Mouse (Mus musculus): ENCODE data around the gene Ptprt. TPM values are rescaled to one million over a fixed set of nuclear protein-coding genes. Genes with fewer than 3 reads are reported as not detected.
"Not testable (repeated sequence)": the region's sequence is repeated elsewhere in the genome, so short reads cannot be mapped to it uniquely, and the experiment has no call there.

The Ptprt gene
- total RNA-seq, 2 experiments from 2014 or later = 62.1 to 65.5 TPM

GRCm38 (mm10) chr2:161557874-161558273 lies 1103.1 kb downstream of the Ptprt start:
- DNase-seq (ENCODE audit: low spot score in 2 of 2) = no peak

DNA sequence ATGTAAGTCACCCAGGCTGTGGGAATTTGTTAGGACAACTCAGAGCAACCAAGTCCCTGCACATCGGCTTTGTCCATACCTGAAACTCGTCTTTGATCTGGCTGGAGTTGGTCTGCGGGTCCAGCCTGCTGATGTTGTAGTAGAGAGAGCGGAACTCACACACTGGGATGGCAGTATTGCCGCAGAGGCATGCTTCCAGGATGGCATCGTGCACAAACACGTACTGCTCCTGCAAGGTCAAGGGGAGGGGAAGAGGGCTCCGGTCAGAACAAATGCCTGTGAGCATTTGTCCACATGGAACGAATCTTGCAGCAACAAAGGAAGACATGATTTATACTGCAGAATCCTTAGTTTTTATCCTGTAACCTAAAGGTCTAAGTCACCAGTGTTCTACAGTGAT lies 1107.3 kb downstream of the Ptprt start:
- DNase-seq (ENCODE audit: low spot score in 2 of 2) = no peak

DNA sequence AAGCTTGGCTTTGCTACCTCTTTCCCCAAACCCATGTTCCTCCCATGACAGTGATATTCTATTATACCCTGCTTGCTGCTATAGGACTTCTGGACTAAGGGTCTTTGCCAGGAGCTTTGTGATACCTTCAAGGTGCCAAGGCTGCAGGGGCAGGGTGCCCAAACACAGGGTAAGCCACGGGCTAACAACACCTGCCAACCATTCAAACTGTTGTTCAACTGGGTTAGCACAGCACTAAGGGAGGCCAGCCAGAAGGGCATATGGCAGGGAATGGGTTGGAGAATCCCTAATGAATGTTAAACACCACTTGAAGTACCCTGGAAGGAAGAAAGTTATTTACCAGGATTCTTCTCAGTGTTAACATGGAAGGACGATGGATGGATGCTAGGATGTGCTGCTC lies 1108.9 kb downstream of the Ptprt start:
- no peak for DNase-seq (ENCODE audit: low spot score in 2 of 2)

- DNase-seq (ENCODE audit: low spot score in 2 of 2) = no peak
These were observed 1111.4 kb downstream of the Ptprt start for GRCm38 (mm10) chr2:161549577-161549976.

DNA sequence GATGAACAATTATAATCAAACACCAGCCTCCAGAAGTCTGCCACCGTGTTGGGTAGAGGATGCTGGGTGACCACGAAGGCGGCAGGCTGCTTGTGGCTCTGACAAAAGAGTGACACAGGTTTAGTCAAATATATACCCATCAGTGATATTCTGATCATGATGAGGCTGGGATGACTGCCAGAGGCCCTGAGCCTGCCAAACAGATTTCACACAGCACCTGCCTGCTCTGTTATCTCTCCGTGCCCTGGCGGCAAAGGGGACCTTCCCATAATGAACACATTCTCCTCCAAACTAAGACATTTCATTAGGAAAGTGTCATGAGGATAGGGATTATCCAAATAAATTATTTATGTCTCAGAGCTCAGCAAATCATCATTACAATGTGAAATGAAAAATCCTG lies 1113.6 kb downstream of the Ptprt start:
- DNase-seq (ENCODE audit: low spot score in 2 of 2) = peak in 1 of 2 experiments; percentile 12

GRCm38 (mm10) chr2:161545406-161545805 lies 1115.5 kb downstream of the Ptprt start:
- no peak for DNase-seq (ENCODE audit: low spot score in 2 of 2)

GRCm38 (mm10) chr2:161534151-161534550 lies 1126.8 kb downstream of the Ptprt start:
- no peak for DNase-seq (ENCODE audit: low spot score in 2 of 2)

GRCm38 (mm10) chr2:161527192-161527591 lies 1133.8 kb downstream of the Ptprt start:
- DNase-seq (ENCODE audit: low spot score in 2 of 2) = no peak

GRCm38 (mm10) chr2:161519671-161520070 lies 1141.3 kb downstream of the Ptprt start:
- no peak for DNase-seq (ENCODE audit: low spot score in 2 of 2)

GRCm38 (mm10) chr2:161516921-161517320 lies 1144.0 kb downstream of the Ptprt start:
- DNase-seq (ENCODE audit: low spot score in 2 of 2) = peak; percentile 69 to 78

- DNase-seq (ENCODE audit: low spot score in 2 of 2) = no peak
These were observed 1147.7 kb downstream of the Ptprt start for GRCm38 (mm10) chr2:161513256-161513655.

- DNase-seq (ENCODE audit: low spot score in 2 of 2) = not testable (repeated sequence)
These were observed 1148.9 kb downstream of the Ptprt start for GRCm38 (mm10) chr2:161511880-161512570.

DNA sequence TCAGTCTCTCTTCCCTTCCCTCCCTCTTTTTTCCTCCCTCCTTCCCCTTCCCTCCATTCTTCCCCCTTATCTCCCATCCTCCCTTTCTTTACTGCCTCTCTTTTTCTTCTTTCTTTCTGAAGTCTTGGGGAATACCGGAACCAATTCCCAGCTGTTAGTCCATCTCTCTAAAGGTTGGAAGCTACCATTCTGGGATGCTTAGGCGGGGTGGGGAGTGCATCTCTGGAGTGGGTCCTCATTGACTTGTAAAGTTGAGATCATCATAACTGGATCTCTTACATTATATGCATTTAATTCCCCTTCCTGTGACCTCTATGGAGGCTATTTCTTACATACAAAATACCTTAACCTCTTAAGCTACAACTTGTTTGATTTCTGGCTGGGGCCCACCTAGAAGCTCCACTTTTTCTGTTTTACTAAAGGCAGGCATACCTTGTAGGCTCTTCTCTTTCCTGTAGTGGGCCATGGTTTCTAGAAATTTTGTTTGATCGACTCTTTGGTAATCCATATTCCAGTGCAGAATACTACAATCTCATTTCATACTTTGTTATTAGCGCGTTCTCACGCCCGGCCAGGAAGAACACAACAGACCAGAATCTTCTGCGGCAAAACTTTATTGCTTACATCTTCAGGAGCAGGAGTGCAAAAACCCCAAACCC lies 1149.7 kb downstream of the Ptprt start:
- no peak for DNase-seq (ENCODE audit: low spot score in 2 of 2)

DNA sequence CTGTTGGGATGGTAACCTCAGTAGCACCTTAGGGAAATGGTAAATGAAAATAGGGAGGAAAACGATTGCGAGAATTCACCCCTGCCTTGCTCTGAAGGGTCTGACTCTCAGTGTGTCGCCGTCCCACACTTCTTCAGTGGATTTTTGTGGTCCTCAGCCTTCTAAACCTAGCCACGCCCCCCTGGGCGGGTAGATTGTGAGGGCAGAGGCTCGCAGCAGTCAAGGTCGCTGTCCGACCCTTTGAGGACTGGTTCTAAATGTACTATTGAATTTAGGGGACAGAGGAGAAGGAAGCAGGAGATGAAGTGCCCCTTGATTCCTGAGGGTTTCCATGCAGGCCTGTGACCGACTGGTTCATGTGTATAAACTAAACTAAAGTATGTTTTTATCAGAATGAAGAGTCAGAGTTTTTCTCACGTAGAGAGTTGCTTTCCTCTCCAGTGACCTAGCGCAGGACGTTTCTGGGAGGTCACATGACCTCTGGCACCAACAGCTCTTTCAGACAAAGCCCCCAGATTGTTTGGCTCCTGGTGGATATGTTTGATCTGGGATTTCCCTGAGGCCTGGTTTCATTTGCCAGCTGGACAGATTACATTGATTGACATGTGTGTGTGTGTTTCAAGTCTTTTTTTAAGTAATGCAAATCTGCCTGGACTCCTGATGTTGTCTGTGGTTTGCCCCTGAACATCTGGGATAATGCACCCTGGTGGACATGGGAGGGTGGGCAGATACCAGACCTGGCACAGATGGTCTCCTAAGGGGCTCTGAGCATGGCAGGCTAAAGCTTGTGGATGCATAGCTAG lies 1161.6 kb downstream of the Ptprt start:
- DNase-seq (ENCODE audit: low spot score in 2 of 2) = no peak

DNA sequence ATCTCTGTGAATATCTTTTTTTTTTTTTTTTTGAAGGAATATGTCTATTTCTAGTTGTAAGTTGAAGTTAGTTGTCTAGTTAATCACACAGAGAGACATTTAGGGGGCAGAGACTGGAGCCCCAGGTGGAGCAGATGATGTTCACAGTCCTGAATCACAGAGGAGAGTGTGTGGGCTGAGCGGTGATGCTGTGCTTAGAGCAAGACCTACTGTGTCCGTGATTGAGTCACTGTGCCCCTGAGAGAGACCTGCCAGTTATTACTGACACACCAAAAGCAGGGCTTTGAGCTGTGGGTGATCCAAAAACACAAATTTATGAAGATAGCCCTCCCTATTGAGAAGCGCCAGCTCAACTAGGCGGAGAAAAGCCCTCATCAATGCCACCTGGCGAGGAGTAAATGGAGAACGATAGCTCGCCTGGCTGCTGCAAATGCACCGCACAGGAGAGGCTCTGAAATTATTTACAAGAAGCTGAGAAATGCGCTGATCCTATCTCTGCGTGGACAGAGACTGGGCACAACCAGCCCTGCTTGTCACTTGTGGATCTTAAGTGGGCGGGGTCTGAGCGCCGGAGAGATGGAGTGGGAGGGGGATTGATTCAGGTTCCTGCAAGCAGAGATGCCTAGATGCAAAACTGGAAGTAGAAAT lies 1162.4 kb downstream of the Ptprt start:
- DNase-seq (ENCODE audit: low spot score in 2 of 2) = no peak

DNA sequence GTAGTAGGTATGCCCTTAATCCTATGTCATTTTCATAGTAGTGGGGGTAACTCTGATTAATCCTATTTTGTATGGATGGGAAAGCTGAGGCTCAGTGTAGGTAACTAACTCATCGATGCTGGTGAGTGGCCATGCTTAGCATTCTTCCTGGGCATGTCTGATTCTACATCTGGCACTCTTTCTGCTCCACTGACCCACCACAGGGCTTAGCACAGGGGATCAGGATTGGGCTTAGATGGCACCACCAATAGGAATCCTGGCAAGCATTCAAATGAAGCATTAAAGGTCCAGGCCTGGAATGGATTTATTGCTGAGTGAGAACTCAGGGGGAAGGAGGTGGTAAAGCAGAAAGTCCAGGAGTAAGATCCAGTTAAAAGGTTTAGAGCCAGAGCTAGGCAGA lies 1179.2 kb downstream of the Ptprt start:
- DNase-seq (ENCODE audit: low spot score in 2 of 2) = no peak

DNA sequence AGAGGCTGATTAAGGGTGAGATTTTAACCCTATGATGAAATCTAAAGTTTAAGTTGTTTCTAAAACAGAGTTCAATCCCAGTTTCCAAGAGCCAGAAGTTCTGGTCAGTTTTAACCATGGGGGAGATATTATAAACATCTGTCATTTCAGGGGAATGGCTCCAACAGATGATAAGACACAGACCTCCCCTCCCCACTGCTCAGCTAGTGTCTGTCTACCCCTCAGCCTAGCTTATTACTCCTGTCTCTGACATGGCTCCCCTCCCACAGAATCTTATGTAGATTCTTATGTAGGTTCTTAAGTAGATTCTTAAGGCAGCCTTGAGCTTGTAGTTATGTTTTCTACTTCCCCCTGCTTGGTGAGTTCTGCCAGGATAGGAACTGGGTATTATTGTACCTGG lies 1180.5 kb downstream of the Ptprt start:
- DNase-seq (ENCODE audit: low spot score in 2 of 2) = no peak

All from layer of hippocampus, postnatal 10 days (tissue).